Mouse (Mus musculus) CD4-positive, CD25-positive, alpha-beta regulatory T cell, adult 4 months (primary cell): Measurements from ENCODE around the gene Slc12a5. TPM values are rescaled to one million over a fixed set of nuclear protein-coding genes. Genes with fewer than 3 reads are reported as not detected.

Experiments
- ATAC-seq: one replicate; pipeline ENCODE4 v1.8.0; 2017
- polyA plus RNA-seq, 2 experiments: library from polyadenylated mRNA; unstranded; fragments of 100-300 nt; shearing (Covaris generic); gene quantifications; one replicate each; pipeline ENCODE4 v1.2.1; 2017

The Slc12a5 gene
- polyA plus RNA-seq, 2 experiments from 2014 or later: 0.31 TPM; not detected in 1

- ATAC-seq: no peak
These were observed 12.7 kb upstream of the Slc12a5 start for GRCm38 (mm10) chr2:164947930-164948329.

GRCm38 (mm10) chr2:164948962-164949361 is 11.6 kb upstream of the Slc12a5 start:
- ATAC-seq: no peak

GRCm38 (mm10) chr2:164950501-164950900 is 10.1 kb upstream of the Slc12a5 start:
- ATAC-seq: no peak

GRCm38 (mm10) chr2:164951745-164952144 is 8.9 kb upstream of the Slc12a5 start:
- ATAC-seq: no peak

- no peak for ATAC-seq
These were observed 8.2 kb upstream of the Slc12a5 start for GRCm38 (mm10) chr2:164952448-164952847.

- peak; percentile 73 for ATAC-seq
These were observed 7.4 kb upstream of the Slc12a5 start for GRCm38 (mm10) chr2:164953224-164953623.

GRCm38 (mm10) chr2:164955725-164956124 is 4.9 kb upstream of the Slc12a5 start:
- ATAC-seq: no peak

- ATAC-seq: no peak
These were observed 4.4 kb upstream of the Slc12a5 start for GRCm38 (mm10) chr2:164956195-164956594.

- no peak for ATAC-seq
These were observed 2.9 kb upstream of the Slc12a5 start for GRCm38 (mm10) chr2:164957548-164958315.

GRCm38 (mm10) chr2:164961506-164962182 is 1.0 kb downstream of the Slc12a5 start:
- peak; percentile 58 for ATAC-seq

- ATAC-seq: no peak
These were observed 1.6 kb downstream of the Slc12a5 start for GRCm38 (mm10) chr2:164962183-164962580.

GRCm38 (mm10) chr2:164964242-164964894 is 3.8 kb downstream of the Slc12a5 start:
- no peak for ATAC-seq

GRCm38 (mm10) chr2:164964981-164965380 is 4.4 kb downstream of the Slc12a5 start:
- ATAC-seq: no peak

- no peak for ATAC-seq
These were observed 5.8 kb downstream of the Slc12a5 start for GRCm38 (mm10) chr2:164966381-164966780.

GRCm38 (mm10) chr2:164967193-164967592 is 6.6 kb downstream of the Slc12a5 start:
- ATAC-seq: no peak

GRCm38 (mm10) chr2:164967761-164968440 is 7.3 kb downstream of the Slc12a5 start:
- ATAC-seq: no peak

GRCm38 (mm10) chr2:164968451-164968851 is 7.8 kb downstream of the Slc12a5 start:
- no peak for ATAC-seq

- ATAC-seq: no peak
These were observed 8.8 kb downstream of the Slc12a5 start for GRCm38 (mm10) chr2:164969348-164969781.

- ATAC-seq: no peak
These were observed 10.1 kb downstream of the Slc12a5 start for GRCm38 (mm10) chr2:164970631-164971196.

GRCm38 (mm10) chr2:164972646-164973045 is 12.0 kb downstream of the Slc12a5 start:
- ATAC-seq: no peak

GRCm38 (mm10) chr2:164975611-164976010 is 15.0 kb downstream of the Slc12a5 start:
- no peak for ATAC-seq

GRCm38 (mm10) chr2:164979749-164980148 is 19.1 kb downstream of the Slc12a5 start:
- ATAC-seq: no peak

GRCm38 (mm10) chr2:164985962-164986361 is 25.4 kb downstream of the Slc12a5 start:
- no peak for ATAC-seq
